Mouse (Mus musculus) C2C12 (cell line): ENCODE measurements at regions not wholly inside any gene's neighbourhood (a gene's known extent, or its start where the extent isn't known, plus 50 kb on each side); places are given as distances from the start of the nearest gene placed in this dataset.

Source experiments
- CTCF ChIP-seq: IDR thresholded peaks from one replicate; pipeline ENCODE4 v1.5.1; 2011; ENCODE audit not compliant: control insufficient read depth, insufficient read depth, insufficient read length
- FOSL1 ChIP-seq: IDR thresholded peaks from one replicate; pipeline ENCODE4 v1.8.0; 2011; ENCODE audit warnings: mild to moderate bottlenecking, low read length; ENCODE audit not compliant: poor library complexity, insufficient read depth, severe bottlenecking
- MYOD1 ChIP-seq: IDR thresholded peaks from one replicate; pipeline ENCODE4 v1.6.1; 2011; ENCODE audit warnings: low read depth; ENCODE audit not compliant: control insufficient read depth, insufficient read length

DNA sequence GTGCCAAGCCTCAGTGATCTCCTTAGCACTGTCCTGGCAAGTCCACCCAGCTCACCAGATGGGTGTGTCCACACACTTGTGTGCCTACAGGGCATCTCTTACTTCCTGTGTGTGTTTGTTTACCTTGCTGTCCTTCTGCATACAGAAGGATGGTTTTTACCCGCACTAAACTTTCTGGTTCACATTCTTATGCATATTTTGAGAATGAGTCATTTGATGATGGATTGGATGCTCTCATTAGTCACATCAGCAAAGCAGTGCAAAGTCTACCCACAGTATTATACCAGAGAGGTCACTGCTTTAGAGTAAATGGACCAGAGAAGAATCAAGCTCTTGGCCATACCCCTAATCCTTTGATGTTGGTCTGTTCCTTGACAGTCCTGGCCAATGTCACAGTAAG lies 308.5 kb upstream of the Adamts16 start:
- TF ChIP-seq CTCF (no peak), MYOD1 (no peak), FOSL1 (no peak)
